Mouse (Mus musculus) liver, embryonic 14.5 days (tissue): ENCODE measurements at regions not wholly inside any gene's neighbourhood (a gene's known extent, or its start where the extent isn't known, plus 50 kb on each side); places are given as distances from the start of the nearest gene placed in this dataset.

Source experiments
- CTCF ChIP-seq: IDR thresholded peaks from 2 replicates; pipeline ENCODE4 v1.5.1; 2016; ENCODE audit warnings: antibody characterized with exemption, low read depth, control low read depth
- EP300 ChIP-seq: IDR thresholded peaks from 2 replicates; pipeline ENCODE4 v1.6.1; 2016; ENCODE audit warnings: antibody characterized with exemption, low read depth

DNA sequence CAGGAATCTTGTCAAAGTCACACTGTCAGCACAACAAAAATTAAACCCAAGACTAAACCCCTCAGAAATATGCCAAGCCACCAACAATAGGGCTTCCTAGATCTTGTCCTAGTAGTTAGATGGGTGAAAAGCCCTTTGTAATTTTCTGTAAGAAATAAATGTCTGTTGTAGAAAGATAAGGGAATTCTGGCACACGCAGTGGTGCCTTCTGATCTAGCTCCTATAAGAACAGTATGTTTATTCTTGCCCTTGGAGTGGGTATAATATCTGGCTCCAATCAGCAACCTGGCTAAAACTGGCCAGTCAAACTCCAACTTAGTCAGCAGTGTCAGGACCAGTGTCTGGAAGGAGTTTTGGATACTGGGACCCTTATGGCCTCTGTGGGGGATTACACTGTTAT is 215.2 kb upstream of the Hs6st1 start:
- TF ChIP-seq CTCF: no peak
- TF ChIP-seq EP300: no peak
